Mouse (Mus musculus) inflammation-experienced regulatory T-cells, adult 16 weeks (primary cell): ENCODE results near the gene Dis3. TPM values are rescaled to one million over a fixed set of nuclear protein-coding genes. Genes with fewer than 3 reads are reported as not detected.

Experiments used
- polyA plus RNA-seq: library from polyadenylated mRNA; unstranded; fragments of 100-300 nt; shearing (Covaris generic); gene quantifications from one replicate; pipeline ENCODE4 v1.2.1, GENCODE M21; 2017

Dis3 gene
- 9.4 TPM for polyA plus RNA-seq

DNA sequence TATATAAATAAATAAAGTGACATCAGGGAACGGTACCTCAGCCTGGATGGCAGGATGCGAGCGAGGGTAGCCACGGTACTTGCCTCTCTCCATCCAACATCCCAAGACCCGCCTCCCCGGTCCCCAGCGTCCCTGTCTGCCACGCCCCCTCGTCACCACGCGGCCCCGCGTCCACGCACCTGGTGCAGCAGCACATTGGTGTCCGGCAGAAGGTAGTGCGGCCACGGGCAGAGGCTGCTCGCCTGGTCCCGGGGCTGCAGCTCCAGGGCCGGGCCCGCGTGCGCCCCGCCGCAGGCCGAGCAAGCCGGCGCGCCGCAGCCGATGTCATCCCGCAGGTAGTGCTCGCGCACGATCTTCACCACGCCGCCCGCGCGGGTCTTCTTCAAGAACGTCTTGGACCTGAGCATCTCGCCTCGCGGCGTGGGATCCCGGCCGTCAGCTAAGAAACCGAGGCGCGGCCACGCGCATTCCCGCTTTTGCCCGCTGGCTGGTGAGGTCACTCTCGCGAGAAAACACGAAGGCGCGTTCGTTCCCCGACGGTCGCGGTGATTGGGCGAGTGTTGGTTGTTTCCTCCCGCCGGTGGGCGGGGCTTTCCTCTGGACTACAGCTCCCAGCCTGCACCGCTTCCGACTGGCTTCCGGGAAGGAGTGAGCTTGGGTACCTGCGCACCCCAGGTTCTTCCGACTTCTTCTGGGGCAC lies at the start of gene Dis3, which contains the start of gene Pibf1:
Gene Dis3 (minus strand): TSS at position 504 of the 700 bp plus-strand sequence.
Gene Pibf1 (plus strand): TSS at position 158 of the 700 bp plus-strand sequence.

DNA sequence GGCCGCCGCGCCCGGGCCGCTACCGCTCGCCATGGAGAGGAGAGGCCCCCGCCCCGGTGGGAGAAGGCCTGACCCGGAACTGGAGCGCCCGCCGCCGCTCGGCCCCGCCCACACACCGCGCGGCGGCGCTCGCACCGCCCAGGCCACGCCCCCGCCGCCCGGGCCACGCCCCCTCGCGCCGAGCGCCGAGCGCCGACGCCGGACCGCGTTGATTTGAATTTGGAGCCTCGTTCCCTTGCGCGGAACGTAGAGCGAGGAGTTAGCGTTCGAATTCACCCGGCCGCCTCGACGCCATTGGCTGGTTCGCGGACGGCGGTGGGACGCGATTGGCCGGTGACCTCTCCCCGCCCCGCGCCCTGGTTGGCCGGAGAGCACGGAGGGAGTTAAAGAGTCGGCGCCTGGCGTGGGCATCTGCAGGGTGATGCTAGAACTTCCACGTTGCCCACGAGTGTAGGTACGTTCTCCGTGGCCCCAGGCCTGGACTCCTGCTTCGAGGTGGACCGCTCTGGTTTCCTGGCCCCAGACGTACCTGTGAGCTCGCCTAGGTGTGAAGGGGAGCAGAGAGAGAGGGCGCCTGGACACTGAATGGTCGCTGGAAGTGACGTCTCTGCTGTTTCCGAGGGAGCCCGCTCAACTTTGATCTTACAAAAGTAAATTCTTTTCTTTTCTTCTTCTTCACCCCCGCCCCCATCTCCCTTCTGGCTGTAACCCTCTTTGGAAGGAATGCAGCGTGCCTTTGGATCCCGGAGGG lies 53.4 kb downstream of the Dis3 start, which contains the start of the genes Mzt1 and Bora:
Gene Mzt1 (minus strand): TSS at position 104 of the 751 bp plus-strand sequence.
Gene Bora (plus strand): TSS at position 192 of the 751 bp plus-strand sequence.

Other genes with a start within 250 kb of the Dis3 start
- gene Rpl36a-ps1, start 105.5 kb downstream of the Dis3 start, polyA plus RNA-seq, result 8.8 TPM
- gene Mzt1, start 53.6 kb downstream of the Dis3 start, polyA plus RNA-seq, result 50.6 TPM
- gene Bora, start 53.5 kb downstream of the Dis3 start, polyA plus RNA-seq, result 26.2 TPM
- 28.4 TPM for gene Pibf1, start 346 bp downstream of the Dis3 start, polyA plus RNA-seq
- gene Klf5, start 198.9 kb upstream of the Dis3 start, polyA plus RNA-seq, result not detected